Mouse (Mus musculus) CD4-positive, CD25-positive, alpha-beta regulatory T cell, adult 2 months (primary cell): Measurements from ENCODE around the gene Dbh.

ENCODE experiments used
- DNase-seq: peaks from one replicate; pipeline ENCODE4 v3.0.0-alpha.2; 2012; ENCODE audit warnings: low read depth, low spot score

The Dbh gene

GRCm38 (mm10) chr2:27164796-27165590, at the start of gene Dbh:
Gene Dbh, plus strand, starts transcription at chr2:27165233.
- DNase-seq: no peak

GRCm38 (mm10) chr2:27118452-27118851, 46.6 kb upstream of the Dbh start:
- DNase-seq: no peak

DNA sequence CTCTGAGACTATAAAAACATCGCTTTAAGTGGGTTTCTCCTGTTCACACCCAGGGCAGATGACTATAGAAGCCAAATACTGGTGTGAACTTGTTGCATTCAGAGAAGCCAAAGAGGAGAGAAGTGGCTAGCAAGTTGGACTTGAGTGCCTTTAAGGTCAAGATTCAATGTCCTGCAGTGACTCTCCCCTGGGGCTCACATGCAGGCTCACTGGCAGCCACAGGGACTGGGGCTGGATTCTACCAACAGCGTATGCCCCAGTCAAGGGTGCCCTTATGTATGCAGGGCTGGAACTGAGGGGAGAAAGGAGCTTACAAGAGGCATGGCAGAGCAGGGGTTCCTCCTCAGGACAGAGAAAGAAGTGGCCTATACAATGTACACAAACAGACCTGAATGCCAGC, 45.3 kb upstream of the Dbh start:
- DNase-seq: no peak

DNA sequence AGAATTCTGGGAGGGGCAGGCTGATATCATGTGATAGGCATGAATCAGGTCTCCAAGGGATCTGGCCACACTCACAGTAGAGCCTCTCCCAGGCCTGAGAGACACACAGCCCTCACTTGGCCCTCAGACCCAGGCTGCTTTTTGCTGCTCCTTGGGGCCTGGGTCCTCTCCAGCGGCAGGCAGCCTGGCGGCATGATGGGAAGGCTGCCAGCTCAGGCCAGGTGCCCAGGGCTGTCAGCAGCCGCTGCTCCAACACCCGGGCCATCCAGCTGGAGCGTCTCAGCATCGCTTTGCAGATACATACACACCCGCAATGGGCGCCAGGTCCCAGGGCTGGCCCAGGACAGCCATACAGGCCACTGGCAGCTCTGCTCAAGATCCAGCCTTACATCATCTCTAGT, 44.8 kb upstream of the Dbh start:
- no peak for DNase-seq

DNA sequence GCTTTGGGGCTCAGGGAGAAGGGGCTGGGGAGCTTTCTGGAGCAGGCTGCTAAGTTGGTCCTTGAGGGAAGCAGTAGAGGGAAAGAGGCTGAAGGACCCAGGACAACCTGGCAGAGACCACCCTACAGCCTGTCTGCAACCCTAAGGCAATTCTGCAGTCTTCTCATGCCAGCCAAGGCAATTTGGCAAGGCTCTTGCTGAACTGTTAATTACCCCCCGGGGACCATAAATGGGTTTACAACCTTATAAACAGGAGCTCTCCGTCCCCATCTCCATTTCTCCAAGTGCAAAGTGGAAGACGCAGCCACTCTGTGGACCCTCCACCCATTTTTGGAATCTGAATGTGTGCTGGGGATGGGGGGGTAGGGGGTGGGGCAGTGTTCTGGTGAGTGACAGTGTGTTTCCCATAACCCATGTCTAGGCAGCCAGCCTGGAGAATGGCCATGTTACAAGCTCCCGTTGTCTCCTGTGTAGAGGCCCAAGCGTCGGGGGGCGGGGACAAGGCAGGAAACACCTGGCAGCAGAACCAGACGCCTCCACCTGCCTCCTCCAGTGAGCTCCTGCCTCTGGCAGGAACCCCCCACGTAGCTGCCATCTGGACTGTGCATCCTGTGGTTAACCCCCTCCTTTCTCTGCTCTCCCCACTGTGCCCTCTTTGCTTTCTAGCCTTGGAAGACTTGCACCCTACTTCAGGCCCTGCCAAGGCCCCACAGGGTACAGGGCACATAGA, 43.2 kb upstream of the Dbh start:
- DNase-seq: peak; percentile 83

- DNase-seq: peak; percentile 13
Measured at GRCm38 (mm10) chr2:27122578-27122977, 42.5 kb upstream of the Dbh start.

DNA sequence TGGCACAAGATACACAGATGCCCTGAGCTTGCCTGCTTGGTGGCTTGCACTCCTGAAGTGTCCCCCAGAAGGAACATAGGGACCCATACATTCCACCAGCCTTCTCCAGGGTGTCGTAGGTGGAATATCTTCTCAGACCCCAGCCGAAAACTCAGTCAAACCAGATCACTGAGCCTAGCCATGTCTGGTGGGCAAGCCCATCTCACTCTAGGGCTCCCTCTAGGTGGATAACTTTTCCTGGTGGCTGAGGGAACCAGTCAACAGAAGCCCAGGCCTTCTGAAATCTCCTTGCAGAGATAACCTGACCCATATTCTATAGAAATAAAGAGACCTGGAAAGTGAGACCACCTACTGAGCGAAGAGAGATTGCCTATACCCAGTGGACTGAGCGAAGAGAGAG, 41.9 kb upstream of the Dbh start:
- DNase-seq: no peak

DNA sequence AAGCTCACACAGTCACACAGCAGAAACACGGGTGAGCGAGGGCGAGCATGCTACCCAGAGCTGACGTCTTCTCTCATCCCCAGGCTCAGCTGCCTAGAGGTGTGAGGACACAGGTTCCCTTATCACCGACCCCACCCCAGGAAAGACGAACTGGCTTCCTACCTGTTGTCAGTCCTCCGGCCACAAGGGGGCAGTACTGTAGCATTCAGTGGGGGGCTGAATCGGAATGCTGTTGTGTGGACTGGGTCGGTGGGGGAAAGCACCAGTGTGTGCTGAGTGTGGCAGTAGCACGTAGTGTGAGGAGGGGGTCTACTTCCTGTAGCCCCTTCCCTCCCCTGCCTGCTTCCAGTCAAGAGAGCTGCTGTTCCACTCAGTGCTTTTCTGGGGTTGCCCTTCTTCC, 39.1 kb upstream of the Dbh start:
- DNase-seq: peak; percentile 87

DNA sequence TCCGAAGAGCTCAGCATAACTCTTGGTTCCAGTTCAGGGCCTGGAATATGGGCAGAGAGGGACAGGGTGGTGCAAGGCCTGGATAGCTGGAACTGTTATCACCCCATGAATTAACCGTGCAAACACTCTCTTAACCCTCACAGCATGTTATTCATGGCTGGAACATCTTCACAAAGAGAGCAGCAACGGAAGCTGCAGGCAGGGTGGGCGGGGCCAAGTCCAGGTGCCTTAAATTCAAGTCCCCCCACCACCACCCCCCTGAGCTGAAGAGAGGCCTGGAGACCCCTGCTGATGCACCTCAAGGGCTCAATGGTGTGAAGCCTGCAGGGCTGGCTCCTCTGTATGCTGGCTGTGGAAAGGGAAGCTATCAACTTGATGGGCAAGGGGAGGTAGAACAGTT, 38.5 kb upstream of the Dbh start:
- peak; percentile 31 for DNase-seq

- DNase-seq: no peak
Measured at GRCm38 (mm10) chr2:27128990-27129389, 36.0 kb upstream of the Dbh start.

DNA sequence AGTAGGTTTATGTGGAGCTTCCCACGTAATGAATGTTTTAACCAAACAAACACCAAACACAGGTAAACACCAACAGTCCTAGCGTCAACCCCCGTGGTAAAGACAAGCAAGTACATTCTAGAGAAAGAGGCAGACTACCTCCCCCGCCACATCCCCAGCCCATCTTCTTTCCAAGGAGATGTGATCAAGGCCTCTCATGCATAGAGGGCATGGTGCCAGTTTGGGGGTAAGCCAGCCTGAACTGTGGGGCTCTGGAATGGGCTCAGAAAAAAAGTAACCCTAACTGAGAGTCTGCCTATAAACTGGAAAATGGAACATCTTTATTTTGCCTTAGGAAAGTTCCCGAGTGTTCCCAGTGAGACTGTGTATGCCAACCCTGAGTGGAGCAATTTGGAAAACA, 29.1 kb upstream of the Dbh start:
- no peak for DNase-seq

GRCm38 (mm10) chr2:27136336-27136735, 28.7 kb upstream of the Dbh start:
- DNase-seq: no peak

DNA sequence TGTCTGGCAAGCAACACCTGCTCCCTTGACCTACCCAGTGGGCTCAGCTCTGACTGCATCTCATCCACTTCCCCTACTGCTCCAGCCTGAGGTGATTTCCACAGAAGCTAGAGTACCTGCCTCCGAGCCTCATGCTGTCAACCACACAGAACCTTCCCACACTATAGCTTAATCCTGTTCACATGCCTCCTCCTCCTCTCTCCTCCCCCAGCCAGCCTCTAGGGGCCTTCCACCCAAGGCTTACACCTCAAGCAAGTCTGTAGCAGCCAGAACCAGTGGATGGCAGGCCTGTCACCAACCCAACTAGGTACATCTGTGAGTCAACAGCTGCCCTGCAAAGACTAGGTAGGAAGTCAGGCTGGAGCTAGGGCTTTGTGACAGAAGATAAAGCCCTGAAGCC, 28.2 kb upstream of the Dbh start:
- DNase-seq: no peak

GRCm38 (mm10) chr2:27138356-27138755, 26.7 kb upstream of the Dbh start:
- no peak for DNase-seq

- peak; percentile 70 for DNase-seq
Measured at GRCm38 (mm10) chr2:27141950-27142693, 22.9 kb upstream of the Dbh start, which contains the start of gene Fam163b. Gene Fam163b, minus strand, starts transcription at chr2:27142491.

- DNase-seq: no peak
Measured at GRCm38 (mm10) chr2:27144957-27145356, 20.1 kb upstream of the Dbh start.

GRCm38 (mm10) chr2:27146840-27147239, 18.2 kb upstream of the Dbh start:
- no peak for DNase-seq

DNA sequence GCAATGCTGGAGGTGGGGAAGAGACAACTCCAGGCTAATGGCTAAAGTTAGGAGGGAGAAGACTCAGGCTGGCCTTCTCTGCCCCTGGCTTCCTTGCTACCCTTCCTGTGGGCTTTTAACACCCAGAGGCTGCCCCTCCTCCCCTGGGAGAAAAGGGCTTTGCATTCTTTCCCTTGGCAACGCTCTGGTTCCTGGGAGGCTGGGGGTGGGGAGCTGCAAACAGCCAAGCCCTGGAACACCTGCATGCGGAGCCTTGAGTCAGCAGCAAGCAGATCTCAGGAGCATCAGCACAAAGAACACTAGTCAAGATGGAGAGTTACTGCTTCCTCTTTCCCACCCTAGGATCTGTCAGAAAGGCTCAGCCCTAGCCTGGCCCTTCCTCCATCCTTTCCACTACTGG, 15.6 kb upstream of the Dbh start:
- no peak for DNase-seq

DNA sequence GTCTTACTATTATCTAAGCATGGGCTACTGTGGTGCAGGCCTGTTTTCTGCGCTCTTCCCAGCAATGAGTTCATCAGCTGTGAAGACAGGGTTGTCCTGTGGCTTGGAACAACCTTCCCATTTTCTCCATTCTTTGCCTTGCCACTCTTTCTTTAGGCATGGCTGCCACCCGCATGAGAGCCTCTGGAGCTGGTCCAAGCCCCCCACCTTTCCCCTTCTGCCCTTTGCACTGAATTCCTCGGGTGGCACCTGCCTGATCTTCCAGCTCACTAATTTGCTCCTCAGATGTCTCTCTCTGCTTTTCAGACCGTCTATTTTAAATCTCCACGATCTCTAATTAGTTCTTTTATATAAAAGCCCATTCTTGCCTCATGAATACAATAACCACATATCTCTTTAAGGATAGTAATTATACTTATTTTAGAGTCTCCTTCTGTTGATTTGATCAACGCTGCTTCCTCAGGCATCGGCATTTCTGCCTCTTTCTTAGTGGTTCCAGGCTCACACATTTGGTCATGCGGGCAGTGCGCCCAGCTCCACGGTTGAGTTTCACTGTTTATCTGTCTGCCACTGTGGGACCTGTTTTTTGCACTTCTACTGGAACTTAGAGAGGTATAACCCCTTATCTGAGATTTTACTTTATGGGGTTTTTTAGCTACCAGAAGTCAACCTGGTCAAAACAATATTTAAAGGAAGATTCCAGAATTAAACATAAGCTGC, 10.4 kb upstream of the Dbh start:
- no peak for DNase-seq

DNA sequence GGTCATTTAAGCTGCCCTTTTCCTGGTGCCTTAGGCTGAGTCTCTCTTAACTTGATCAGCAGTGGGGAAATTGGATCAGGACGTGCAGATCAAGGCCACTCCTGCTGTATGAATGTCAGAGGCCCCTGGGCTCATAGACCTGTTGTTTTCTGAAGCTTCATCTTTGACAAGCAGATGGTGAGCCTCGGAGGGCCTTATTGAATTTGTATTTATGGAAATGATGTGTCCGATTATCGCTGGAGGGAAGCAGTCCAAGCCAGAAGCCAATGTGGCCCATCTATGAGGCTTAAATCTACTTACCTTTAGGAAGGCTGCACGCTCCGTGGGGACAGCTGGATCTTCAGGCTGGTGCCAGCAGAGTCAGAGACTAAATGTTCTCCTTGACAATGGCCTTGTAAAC, 8.4 kb upstream of the Dbh start:
- no peak for DNase-seq

GRCm38 (mm10) chr2:27161526-27161925, 3.5 kb upstream of the Dbh start:
- no peak for DNase-seq

DNA sequence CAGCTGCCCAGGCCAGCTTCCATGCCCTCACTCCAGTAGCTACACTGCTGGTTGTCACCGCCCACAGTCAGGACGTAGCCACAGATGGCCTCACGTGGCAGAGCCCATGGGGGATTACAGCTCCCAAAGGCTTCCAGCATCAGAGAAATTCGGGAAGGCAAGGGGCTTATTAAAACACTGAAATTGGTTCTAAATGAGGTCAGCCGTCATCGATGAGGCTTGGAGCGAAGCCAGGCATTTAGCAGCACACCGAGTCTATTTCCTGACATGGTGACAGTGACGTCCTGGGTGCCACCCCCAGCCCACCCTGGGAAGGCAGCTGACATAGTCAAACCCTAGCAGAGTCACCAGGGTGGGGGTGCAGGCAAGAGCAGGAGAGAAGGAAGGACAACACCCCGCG, 2.4 kb upstream of the Dbh start:
- DNase-seq: no peak
